Mouse (Mus musculus): ENCODE results near the gene Hspa8. TPM values are rescaled to one million over a fixed set of nuclear protein-coding genes. Genes with fewer than 3 reads are reported as not detected.
"Not testable (repeated sequence)": the region's sequence is repeated elsewhere in the genome, so short reads cannot be mapped to it uniquely, and the experiment has no call there.

The Hspa8 gene
- polyA plus RNA-seq, 2 experiments, result 1,148 to 1,333 TPM

DNA sequence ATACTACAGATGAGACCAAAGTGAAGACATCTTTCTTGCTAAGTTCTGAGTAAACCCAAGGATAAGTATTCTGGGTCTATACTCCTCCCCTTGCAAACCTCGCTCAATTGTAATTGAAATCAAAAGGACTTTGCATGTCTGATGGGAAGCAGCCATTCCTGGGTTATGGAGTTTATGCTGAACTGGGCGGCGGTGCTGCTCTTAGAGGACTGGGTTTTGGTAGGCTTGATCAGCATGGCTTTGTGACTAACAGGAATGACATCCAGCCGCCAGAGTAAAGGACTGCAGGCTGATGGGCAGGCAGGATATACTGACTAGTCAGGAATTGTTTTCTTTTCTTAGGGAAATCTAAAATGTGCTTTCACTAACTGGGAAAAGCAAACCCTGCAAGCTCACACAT, 32.8 kb upstream of the Hspa8 start:
- Histone ChIP-seq H3K4me2 (ENCODE audit: low read depth) (no peak overlapping the region), H3K36me3 (replicated peaks; ENCODE audit: control insufficient read depth, insufficient read depth, low read depth) (no peaks in the 10 kb centered on the region), H3K4me1 (replicated peaks; ENCODE audit: control insufficient read depth in 2 of 2, insufficient read depth in 2 of 2, low read length in 1 of 2) (no peaks in the 10 kb centered on the region)

DNA sequence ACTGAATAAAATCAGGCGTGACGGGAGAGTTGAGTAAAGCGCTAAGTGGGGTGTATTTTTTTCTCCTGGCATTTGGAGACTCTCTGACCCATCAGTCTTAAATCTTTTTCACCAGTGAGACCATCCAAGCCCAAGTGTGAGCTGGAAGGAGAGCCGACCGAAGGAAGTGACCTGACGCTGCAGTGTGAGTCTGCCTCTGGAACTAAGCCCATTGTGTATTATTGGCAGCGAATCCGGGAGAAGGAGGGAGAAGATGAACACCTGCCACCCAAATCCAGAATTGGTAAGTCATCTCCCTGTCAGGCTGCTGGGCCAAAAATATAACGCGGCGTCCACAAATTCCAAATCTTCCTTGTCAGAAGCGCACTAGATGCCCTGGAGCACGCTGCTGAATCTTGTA, 28.5 kb upstream of the Hspa8 start:
- Histone ChIP-seq H3K9ac (replicated peaks) (no peak overlapping the region), H3K36me3 (replicated peaks; ENCODE audit: control insufficient read depth, insufficient read depth, low read depth) (no peaks in the 10 kb centered on the region), H3K4me3 (ENCODE audit: insufficient read depth in 1 of 2, low read depth in 2 of 2, low read length in 2 of 2) (no peak overlapping the region), H3K9me3 (ENCODE audit: control insufficient read depth, low read length) (no peaks in the 10 kb centered on the region), H3K4me1 (replicated peaks; ENCODE audit: control insufficient read depth in 2 of 2, insufficient read depth in 2 of 2, low read length in 1 of 2) (no peaks in the 10 kb centered on the region; a peak in 1 of 4 replicates), H3K4me2 (ENCODE audit: low read depth) (no peak overlapping the region), H3K27ac (no peak overlapping the region), H3K27me3 (ENCODE audit: control insufficient read depth, insufficient read depth, low read length) (no peaks in the 10 kb centered on the region)
- ATAC-seq (ENCODE audit: insufficient read depth) (no peak), DNase-seq (ENCODE audit: low read depth in 3 of 3, low spot score in 3 of 3) (no peak)
- 67% methylated on average over 13 of the region's 13 CpGs for WGBS (ENCODE audit: insufficient replicate concordance)
- TF ChIP-seq EP300 (IDR thresholded peaks at IDR 0.05; ENCODE audit: low read depth) (no peak), CTCF (IDR thresholded peaks at IDR 0.05; ENCODE audit: low read depth) (no peak)

More for the DNA sequence above, 32.8 kb upstream of the Hspa8 start:
- Histone ChIP-seq H3K27ac (no peak overlapping the region), H3K4me3 (ENCODE audit: insufficient read depth in 1 of 2, low read depth in 2 of 2, low read length in 2 of 2) (no peak overlapping the region), H3K27me3 (ENCODE audit: control insufficient read depth, insufficient read depth, low read length) (no peaks in the 10 kb centered on the region), H3K9me3 (ENCODE audit: control insufficient read depth, low read length) (no peaks in the 10 kb centered on the region), H3K9ac (replicated peaks) (no peak overlapping the region)
- no peak for ATAC-seq (ENCODE audit: insufficient read depth)
- WGBS (ENCODE audit: insufficient replicate concordance), result 77% methylated on average over 4 of the region's 4 CpGs
- TF ChIP-seq EP300 (IDR thresholded peaks at IDR 0.05; ENCODE audit: low read depth), result no peak
- TF ChIP-seq CTCF (IDR thresholded peaks at IDR 0.05; ENCODE audit: low read depth), result no peak
- no peak for DNase-seq (ENCODE audit: low read depth in 3 of 3, low spot score in 3 of 3)

GRCm38 (mm10) chr9:40773142-40773541, 27.6 kb upstream of the Hspa8 start:
- H3K4me1 ChIP-seq (replicated peaks; ENCODE audit: control insufficient read depth in 2 of 2, insufficient read depth in 2 of 2, low read length in 1 of 2); DNase-seq (ENCODE audit: low read depth in 3 of 3, low spot score in 3 of 3); H3K4me2 ChIP-seq (ENCODE audit: low read depth); H3K4me3 ChIP-seq (ENCODE audit: insufficient read depth in 1 of 2, low read depth in 2 of 2, low read length in 2 of 2); H3K9ac ChIP-seq (replicated peaks); H3K27ac ChIP-seq; H3K27me3 ChIP-seq (ENCODE audit: control insufficient read depth, insufficient read depth, low read length); ATAC-seq (ENCODE audit: insufficient read depth); H3K9me3 ChIP-seq (ENCODE audit: control insufficient read depth, low read length); H3K36me3 ChIP-seq (replicated peaks; ENCODE audit: control insufficient read depth, insufficient read depth, low read depth): not testable (repeated sequence)
- WGBS (ENCODE audit: insufficient replicate concordance), result 63% methylated on average over 6 of the region's 6 CpGs

DNA sequence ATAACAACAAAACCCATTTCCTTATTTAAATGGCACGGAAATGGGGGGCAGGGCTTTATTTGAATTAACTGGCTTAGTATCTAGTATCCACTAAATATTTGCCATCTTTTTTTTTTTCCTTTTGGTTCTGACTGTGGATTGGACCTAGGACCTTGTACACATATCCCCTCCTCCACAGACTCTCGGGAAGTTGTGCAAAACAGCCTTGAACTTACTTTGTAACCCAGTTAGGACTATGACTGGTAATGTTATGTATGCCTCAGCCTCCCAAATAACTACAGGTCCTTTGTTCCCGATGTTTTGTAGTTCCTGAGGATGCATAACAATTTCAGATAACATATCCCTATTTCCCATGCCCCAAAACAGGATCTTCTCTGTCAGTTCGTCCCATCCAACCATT, 26.9 kb upstream of the Hspa8 start:
- Histone ChIP-seq H3K9ac (replicated peaks) (no peak overlapping the region), H3K4me1 (replicated peaks; ENCODE audit: control insufficient read depth in 2 of 2, insufficient read depth in 2 of 2, low read length in 1 of 2) (no peaks in the 10 kb centered on the region; a peak in 1 of 4 replicates), H3K4me3 (ENCODE audit: insufficient read depth in 1 of 2, low read depth in 2 of 2, low read length in 2 of 2) (no peak overlapping the region), H3K4me2 (ENCODE audit: low read depth) (no peak overlapping the region), H3K27ac (no peak overlapping the region), H3K27me3 (ENCODE audit: control insufficient read depth, insufficient read depth, low read length) (no peaks in the 10 kb centered on the region), H3K9me3 (ENCODE audit: control insufficient read depth, low read length) (no peaks in the 10 kb centered on the region), H3K36me3 (replicated peaks; ENCODE audit: control insufficient read depth, insufficient read depth, low read depth) (no peaks in the 10 kb centered on the region)
- TF ChIP-seq CTCF (IDR thresholded peaks at IDR 0.05; ENCODE audit: low read depth), result no peak
- TF ChIP-seq EP300 (IDR thresholded peaks at IDR 0.05; ENCODE audit: low read depth), result no peak
- WGBS (ENCODE audit: insufficient replicate concordance), result 51% methylated on average over 4 of the region's 4 CpGs
- no peak for DNase-seq (ENCODE audit: low read depth in 3 of 3, low spot score in 3 of 3)
- no peak for ATAC-seq (ENCODE audit: insufficient read depth)

GRCm38 (mm10) chr9:40776044-40776443, 24.7 kb upstream of the Hspa8 start:
- no peaks in the 10 kb centered on the region; a peak in 1 of 4 replicates for H3K4me1 ChIP-seq (replicated peaks; ENCODE audit: control insufficient read depth in 2 of 2, insufficient read depth in 2 of 2, low read length in 1 of 2)
- no peak for DNase-seq (ENCODE audit: low read depth in 3 of 3, low spot score in 3 of 3)
- no peak for ATAC-seq (ENCODE audit: insufficient read depth)
- no peak overlapping the region for H3K27ac ChIP-seq
- H3K9ac ChIP-seq (replicated peaks), result no peak overlapping the region
- TF ChIP-seq CTCF (IDR thresholded peaks at IDR 0.05; ENCODE audit: low read depth) (no peak), EP300 (IDR thresholded peaks at IDR 0.05; ENCODE audit: low read depth) (no peak)
- WGBS (ENCODE audit: insufficient replicate concordance), result 50% methylated on average over 1 of the region's 1 CpGs
- H3K4me3 ChIP-seq (ENCODE audit: insufficient read depth in 1 of 2, low read depth in 2 of 2, low read length in 2 of 2), result no peak overlapping the region
- H3K36me3 ChIP-seq (replicated peaks; ENCODE audit: control insufficient read depth, insufficient read depth, low read depth), result no peaks in the 10 kb centered on the region
- no peaks in the 10 kb centered on the region for H3K9me3 ChIP-seq (ENCODE audit: control insufficient read depth, low read length)
- no peak overlapping the region for H3K4me2 ChIP-seq (ENCODE audit: low read depth)
- no peaks in the 10 kb centered on the region for H3K27me3 ChIP-seq (ENCODE audit: control insufficient read depth, insufficient read depth, low read length)
